Mouse (Mus musculus) myocyte (in vitro differentiated cells): ENCODE measurements around the gene Slc6a1.

Experiments used
- CEBPB ChIP-seq: IDR thresholded peaks from 2 replicates; pipeline ENCODE4 v1.6.1; 2011; ENCODE audit warnings: mild to moderate bottlenecking, moderate library complexity; ENCODE audit not compliant: poor library complexity, insufficient read depth, severe bottlenecking
- MYOD1 ChIP-seq, 3 experiments: IDR thresholded peaks; one replicate each; pipeline ENCODE4 v1.6.1; 2011; ENCODE audit warnings: control low read depth in 2 of 3, low read depth in 2 of 3, mild to moderate bottlenecking in 2 of 3, moderate library complexity in 1 of 3; ENCODE audit not compliant: insufficient read length in 2 of 3, control insufficient read depth in 1 of 3
- MYOG ChIP-seq, 3 experiments: IDR thresholded peaks; one replicate each; pipeline ENCODE4 v1.6.1; 2011; ENCODE audit warnings: control low read depth in 2 of 3, low read depth in 2 of 3, mild to moderate bottlenecking in 2 of 3; ENCODE audit not compliant: insufficient read length in 2 of 3, control insufficient read depth in 1 of 3, insufficient read depth in 1 of 3
- POLR2A ChIP-seq: IDR thresholded peaks from one replicate; pipeline ENCODE4 v1.6.1; 2011; ENCODE audit warnings: low read depth, mild to moderate bottlenecking, control low read depth, moderate library complexity; ENCODE audit not compliant: insufficient read length
- TCF12 ChIP-seq: IDR thresholded peaks from one replicate; pipeline ENCODE4 v1.6.1; 2011; ENCODE audit warnings: mild to moderate bottlenecking, control low read depth; ENCODE audit not compliant: poor library complexity, insufficient read depth, severe bottlenecking
- USF1 ChIP-seq: IDR thresholded peaks from one replicate; pipeline ENCODE4 v1.6.1; 2011; ENCODE audit warnings: low read depth, mild to moderate bottlenecking, control low read depth, moderate library complexity

DNA sequence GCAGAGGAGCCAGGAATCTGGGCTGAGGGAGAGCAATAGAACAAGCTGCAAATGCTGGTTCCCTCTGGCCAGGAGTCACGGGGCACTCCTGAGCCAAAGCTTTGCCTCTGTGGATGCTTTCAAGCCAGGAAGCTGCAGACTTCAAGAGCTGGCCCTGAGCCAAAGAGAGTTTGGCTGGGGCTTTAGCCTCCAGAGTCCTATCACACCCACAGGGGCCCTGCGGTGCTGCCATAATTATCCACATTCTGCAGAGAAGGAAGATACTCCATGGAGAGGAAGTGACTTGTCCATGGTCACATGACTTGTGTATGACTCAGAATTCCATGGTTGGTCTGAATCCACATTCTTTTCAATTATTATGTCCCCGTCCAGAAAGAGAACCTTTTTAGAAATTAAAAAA lies 75.7 kb downstream of the Slc6a1 start:
- TF ChIP-seq POLR2A (no peak), USF1 (peak; percentile 91), TCF12 (no peak), MYOD1 (IDR thresholded peaks at IDR 0.05; ENCODE audit: control insufficient read depth in 1 of 3, insufficient read length in 2 of 3, low read depth in 2 of 3) (no peak), CEBPB (no peak), MYOG (IDR thresholded peaks at IDR 0.05; ENCODE audit: control insufficient read depth in 1 of 3, insufficient read depth in 1 of 3, insufficient read length in 2 of 3, low read depth in 2 of 3) (no peak)
